Comparison of ENCODE assay signal across 9 mouse cellular contexts in the genomic region with DNA sequence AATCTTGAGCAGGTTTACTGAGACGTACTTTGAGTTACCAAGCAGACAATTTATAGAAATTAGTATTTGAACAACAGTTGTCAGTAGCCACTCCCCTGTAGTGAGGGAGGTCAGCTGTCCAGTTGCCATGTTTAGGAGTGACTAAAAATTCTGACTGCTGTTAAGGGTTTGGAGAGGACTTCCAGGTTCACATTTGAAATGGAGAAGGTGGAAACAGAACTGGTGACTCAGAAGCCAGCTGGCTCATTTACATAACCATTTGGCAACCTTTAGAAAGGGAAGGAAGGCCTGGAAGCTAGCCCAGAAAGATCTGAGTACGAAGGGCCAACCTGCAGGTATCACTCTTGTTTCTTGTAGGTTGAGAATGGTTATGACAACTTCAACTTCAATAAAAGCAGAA.
A peak's percentile ranks its signal among the peaks of the same experiment; 100 is the strongest.
DNase-seq lines count a peak whose midpoint lies in the region; ATAC-seq and TF ChIP-seq lines count a peak whose summit lies in the region.
"Had no signal": no experiment of that assay in that cellular context is flagged by ENCODE, and none has a peak within 500 bp of the region (broad histone marks: within the 10 kb centered on the region; RNA-seq: fewer than 3 reads in every experiment).

No protein-coding gene starts in this region.

- H3K4me1 ChIP-seq in embryonic facial prominence, embryonic 14.5 days (ENCODE audit: control insufficient read depth, insufficient read depth, low read length) = peaks cover 3% of the 10 kb centered on the region; the same call in 1 of the 2 replicates
- H3K4me1 ChIP-seq in embryonic facial prominence, embryonic 10.5 days = no peaks in the 10 kb centered on the region
- peaks cover 9% of the 10 kb centered on the region; the same call in 1 of the 2 replicates for H3K4me1 ChIP-seq in lung, postnatal 0 days (ENCODE audit: insufficient read depth, low read depth, low read length)

- no peak overlapping the region for H3K4me3 ChIP-seq in embryonic facial prominence, embryonic 14.5 days (ENCODE audit: low read depth, low read length)
- H3K4me3 ChIP-seq in embryonic facial prominence, embryonic 10.5 days = no peak overlapping the region
- H3K4me3 ChIP-seq in lung, postnatal 0 days (ENCODE audit: low read depth, low read length) = no peak overlapping the region
- H3K4me3 ChIP-seq: megakaryocyte, embryonic 14.5 days had no signal

- peak; percentile 64 for DNase-seq in embryonic facial prominence, embryonic 14.5 days (ENCODE audit: low spot score)
- DNase-seq in embryonic facial prominence, embryonic 10.5 days (ENCODE audit: low spot score) = no peak
- peak; percentile 38 for DNase-seq in urinary bladder, postnatal 14 days (ENCODE audit: low spot score)
- DNase-seq in urinary bladder, postnatal 10 days (ENCODE audit: low spot score) = no peak
- DNase-seq in heart, postnatal 10 days = peak; percentile 56 to 61
- DNase-seq in lung, postnatal 0 days (ENCODE audit: low spot score) = peak; percentile 89
- DNase-seq in thymus, adult 18-20 months = no peak
- DNase-seq in retina, embryonic 14.5 days (ENCODE audit: low spot score) = no peak

- no peaks in the 10 kb centered on the region for H3K27me3 ChIP-seq in embryonic facial prominence, embryonic 14.5 days (replicated peaks; ENCODE audit: control insufficient read depth, insufficient read depth, low read length)
- H3K27me3 ChIP-seq in embryonic facial prominence, embryonic 10.5 days (replicated peaks; ENCODE audit: low read depth, poor library complexity, severe bottlenecking) = no peaks in the 10 kb centered on the region
- no peaks in the 10 kb centered on the region for H3K27me3 ChIP-seq in lung, postnatal 0 days (replicated peaks; ENCODE audit: insufficient read depth, low read length)
- H3K27me3 ChIP-seq: megakaryocyte, embryonic 14.5 days had no signal

- no peak for TF ChIP-seq EP300 in lung, postnatal 0 days (IDR thresholded peaks at IDR 0.05)

- no peak for TF ChIP-seq CTCF in lung, postnatal 0 days (IDR thresholded peaks at IDR 0.05)

- no peak overlapping the region for H3K9ac ChIP-seq in embryonic facial prominence, embryonic 14.5 days (ENCODE audit: low read depth, low read length)
- no peak overlapping the region for H3K9ac ChIP-seq in lung, postnatal 0 days (replicated peaks; ENCODE audit: low read depth)

- peaks cover 31% of the 10 kb centered on the region; the same call in 1 of the 2 replicates for H3K36me3 ChIP-seq in embryonic facial prominence, embryonic 14.5 days (ENCODE audit: control insufficient read depth, insufficient read depth, low read length)
- peaks cover 85% of the 10 kb centered on the region for H3K36me3 ChIP-seq in embryonic facial prominence, embryonic 10.5 days (replicated peaks)
- H3K36me3 ChIP-seq in lung, postnatal 0 days (ENCODE audit: insufficient read depth, low read length) = 0 out of 2 replicates have a peak, but pooled peaks cover 4% of the 10 kb centered on the region

- no peak overlapping the region for H3K27ac ChIP-seq in embryonic facial prominence, embryonic 14.5 days (replicated peaks; ENCODE audit: low read depth, low read length)
- H3K27ac ChIP-seq in embryonic facial prominence, embryonic 10.5 days (replicated peaks) = no peak overlapping the region
- no peak overlapping the region for H3K27ac ChIP-seq in lung, postnatal 0 days (ENCODE audit: low read length)

- intact Hi-C loops in heart, postnatal 10 days (cut with DNase I) = no loop called here

- 74% methylated on average over 2 of the region's 2 CpGs for WGBS in embryonic facial prominence, embryonic 14.5 days
- 90% methylated on average over 2 of the region's 2 CpGs for WGBS in embryonic facial prominence, embryonic 10.5 days
- 42% methylated on average over 2 of the region's 2 CpGs for WGBS in lung, postnatal 0 days

- ATAC-seq in embryonic facial prominence, embryonic 14.5 days (ENCODE audit: low read depth) = no peak
- ATAC-seq in lung, postnatal 0 days = peak; percentile 45; the same call in 1 of the 2 replicates

- H3K9me3 ChIP-seq in embryonic facial prominence, embryonic 14.5 days (ENCODE audit: control insufficient read depth, low read length) = no peaks in the 10 kb centered on the region
- H3K9me3 ChIP-seq in embryonic facial prominence, embryonic 10.5 days = no peaks in the 10 kb centered on the region
- no peaks in the 10 kb centered on the region for H3K9me3 ChIP-seq in lung, postnatal 0 days (ENCODE audit: low read length)
- H3K9me3 ChIP-seq: megakaryocyte, embryonic 14.5 days had no signal

- H3K4me2 ChIP-seq in embryonic facial prominence, embryonic 14.5 days (ENCODE audit: low read depth, low read length) = no peak overlapping the region
- no peak overlapping the region for H3K4me2 ChIP-seq in lung, postnatal 0 days (replicated peaks; ENCODE audit: low read depth, low read length)

Comparison
In these comparisons a context has a peak if more than half of its experiments do, and no peak if none do; other contexts are left out.
1. DNase-seq: peak in embryonic facial prominence, embryonic 14.5 days (single experiment), urinary bladder, postnatal 14 days (single experiment), heart, postnatal 10 days (2 of 2) and lung, postnatal 0 days (single experiment); none in embryonic facial prominence, embryonic 10.5 days (single experiment), urinary bladder, postnatal 10 days (single experiment), thymus, adult 18-20 months (0 of 2) and retina, embryonic 14.5 days (single experiment).